Mouse (Mus musculus) midbrain, embryonic 14.5 days (tissue): ENCODE data around the gene Foxj1. TPM values are rescaled to one million over a fixed set of nuclear protein-coding genes. Genes with fewer than 3 reads are reported as not detected.

Source experiments
- polyA plus RNA-seq: library from polyadenylated mRNA; unstranded; fragments of >200 nt; fragmentation: Nextera tagmentation; extraction: Ambion mirVana; gene quantifications from 2 replicates; pipeline ENCODE4 v1.2.1, GENCODE M21; 2014

Gene Foxj1
- polyA plus RNA-seq, 1 experiment from 2014 or later, result 9.2 TPM

Other genes with a start within 250 kb of the Foxj1 start
- gene Wbp2, start 248.4 kb downstream of the Foxj1 start, polyA plus RNA-seq, result 152 and 160 TPM in 2 replicates
- 5.2 and 5.3 TPM in 2 replicates for gene Trim47, start 208.2 kb downstream of the Foxj1 start, polyA plus RNA-seq
- gene Trim65, start 204.3 kb downstream of the Foxj1 start, polyA plus RNA-seq, result 1.6 and 2.0 TPM in 2 replicates
- 72.5 and 81.4 TPM in 2 replicates for gene Mrpl38, start 196.5 kb downstream of the Foxj1 start, polyA plus RNA-seq
- gene Fbf1, start 167.2 kb downstream of the Foxj1 start, polyA plus RNA-seq, result 44.2 and 58.9 TPM in 2 replicates
- gene Ten1, start 136.5 kb downstream of the Foxj1 start, polyA plus RNA-seq, result 77.0 and 97.9 TPM in 2 replicates
- 50.5 and 68.3 TPM in 2 replicates for gene Acox1, start 136.4 kb downstream of the Foxj1 start, polyA plus RNA-seq
- gene Evpl, start 97.3 kb downstream of the Foxj1 start, polyA plus RNA-seq, result 0.36 and 0.43 TPM in 2 replicates
- 49.5 and 57.1 TPM in 2 replicates for gene Srp68, start 61.2 kb downstream of the Foxj1 start, polyA plus RNA-seq
- 0.30 and 0.55 TPM in 2 replicates for gene Galr2, start 54.5 kb downstream of the Foxj1 start, polyA plus RNA-seq
- 122 and 125 TPM in 2 replicates for gene Exoc7, start 28.2 kb downstream of the Foxj1 start, polyA plus RNA-seq
- 45.5 and 50.2 TPM in 2 replicates for gene Rnf157, start 77.6 kb upstream of the Foxj1 start, polyA plus RNA-seq
- 77.5 and 87.8 TPM in 2 replicates for gene Ubald2, start 98.7 kb upstream of the Foxj1 start, polyA plus RNA-seq
- 0.09 TPM in 1 of 2 replicates, not detected in the other for gene Qrich2, start 130.8 kb upstream of the Foxj1 start, polyA plus RNA-seq
- gene Prpsap1, start 158.8 kb upstream of the Foxj1 start, polyA plus RNA-seq, result 171 and 174 TPM in 2 replicates
- 5.4 and 6.0 TPM in 2 replicates for gene Sphk1, start 195.5 kb upstream of the Foxj1 start, polyA plus RNA-seq
- 26.1 and 26.9 TPM in 2 replicates for gene Ube2o, start 246.0 kb upstream of the Foxj1 start, polyA plus RNA-seq